Mouse (Mus musculus): ENCODE measurements around the gene Ugt1a6b. TPM values are rescaled to one million over a fixed set of nuclear protein-coding genes. Genes with fewer than 3 reads are reported as not detected.
"Not testable (repeated sequence)": the region's sequence is repeated elsewhere in the genome, so short reads cannot be mapped to it uniquely, and the experiment has no call there.

The Ugt1a6b gene
- total and polyA plus RNA-seq, 2 experiments from 2014 or later: 2.0 to 2.9 TPM

DNA sequence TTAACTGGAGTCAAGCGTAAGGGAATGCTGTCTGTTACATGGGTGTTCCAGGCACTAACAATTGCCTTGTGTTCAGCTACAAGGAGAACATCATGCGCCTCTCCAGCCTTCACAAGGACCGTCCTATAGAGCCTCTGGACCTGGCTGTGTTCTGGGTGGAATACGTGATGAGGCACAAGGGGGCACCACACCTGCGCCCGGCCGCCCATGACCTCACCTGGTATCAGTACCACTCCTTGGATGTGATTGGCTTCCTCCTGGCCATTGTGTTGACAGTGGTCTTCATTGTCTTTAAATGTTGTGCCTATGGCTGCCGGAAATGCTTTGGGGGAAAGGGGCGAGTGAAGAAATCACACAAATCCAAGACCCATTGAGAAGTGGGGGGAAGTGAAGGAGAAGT, 115.0 kb downstream of the Ugt1a6b start:
- no peak for ATAC-seq
- no peak for TF ChIP-seq CTCF (IDR thresholded peaks at IDR 0.05; ENCODE audit: low read depth)
- Histone ChIP-seq H3K27ac (ENCODE audit: low read depth, low read length) (no peak overlapping the region), H3K4me3 (ENCODE audit: low read depth, low read length) (no peak overlapping the region), H3K9me3 (ENCODE audit: low read length) (peaks cover 48% of the 10 kb centered on the region), H3K36me3 (ENCODE audit: insufficient read depth) (no peaks in the 10 kb centered on the region), H3K4me1 (ENCODE audit: insufficient read depth) (no peaks in the 10 kb centered on the region), H3K4me2 (ENCODE audit: low read depth) (no peak overlapping the region), H3K27me3 (ENCODE audit: insufficient read depth, low read length) (no peaks in the 10 kb centered on the region), H3K9ac (no peak overlapping the region)
- DNase-seq: no peak
- WGBS: 77% methylated on average over 9 of the region's 9 CpGs

DNA sequence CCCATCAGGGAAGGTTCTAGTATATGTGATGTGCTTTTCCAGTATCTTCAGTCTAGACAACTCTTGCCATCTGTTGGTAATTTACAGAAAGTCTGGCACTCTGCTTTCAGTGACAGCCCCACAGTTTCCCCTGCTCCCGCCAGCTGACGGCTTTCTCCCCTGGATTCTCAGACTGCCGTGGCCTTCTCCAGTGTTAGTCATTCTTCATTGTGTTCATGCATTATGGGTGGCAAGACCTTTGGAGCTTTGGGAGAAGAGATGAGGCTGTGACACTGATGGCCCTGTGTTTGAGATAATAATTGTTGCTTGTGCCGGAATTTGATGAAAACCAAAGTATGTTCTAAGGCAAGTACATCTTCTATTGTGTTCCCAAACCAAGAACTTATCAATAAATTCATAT, 115.5 kb downstream of the Ugt1a6b start:
- Histone ChIP-seq H3K36me3 (ENCODE audit: insufficient read depth) (no peaks in the 10 kb centered on the region), H3K4me1 (ENCODE audit: insufficient read depth) (no peaks in the 10 kb centered on the region), H3K27me3 (ENCODE audit: insufficient read depth, low read length) (no peaks in the 10 kb centered on the region), H3K4me3 (ENCODE audit: low read depth, low read length) (no peak overlapping the region), H3K27ac (ENCODE audit: low read depth, low read length) (no peak overlapping the region), H3K9me3 (ENCODE audit: low read length) (peaks cover 43% of the 10 kb centered on the region), H3K9ac (no peak overlapping the region), H3K4me2 (ENCODE audit: low read depth) (no peak overlapping the region)
- WGBS: 51% methylated on average over 4 of the region's 4 CpGs
- no peak for TF ChIP-seq CTCF (IDR thresholded peaks at IDR 0.05; ENCODE audit: low read depth)
- DNase-seq (no peak), ATAC-seq (no peak)

DNA sequence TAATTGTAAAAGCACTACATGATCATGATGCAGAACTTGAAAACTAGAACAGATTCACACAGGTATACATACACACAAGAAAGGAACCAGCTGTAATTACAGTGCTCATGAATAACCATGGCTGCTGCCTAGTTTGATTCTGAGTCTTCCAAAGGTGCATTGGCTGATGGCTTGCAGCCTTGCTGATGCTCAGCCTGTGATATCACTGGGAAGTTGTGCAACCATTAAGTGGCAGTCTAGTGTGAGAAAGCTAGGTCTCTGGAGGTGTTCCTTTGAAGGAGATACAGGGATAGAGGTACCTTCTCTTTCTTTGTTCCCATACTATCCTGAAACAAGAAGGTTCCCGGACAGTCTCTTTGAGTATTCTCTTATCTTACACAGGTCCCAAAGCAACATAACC, 116.0 kb downstream of the Ugt1a6b start:
- Histone ChIP-seq H3K4me3 (ENCODE audit: low read depth, low read length) (no peak overlapping the region), H3K27me3 (ENCODE audit: insufficient read depth, low read length) (no peaks in the 10 kb centered on the region), H3K4me2 (ENCODE audit: low read depth) (no peak overlapping the region), H3K27ac (ENCODE audit: low read depth, low read length) (no peak overlapping the region), H3K9ac (no peak overlapping the region), H3K4me1 (ENCODE audit: insufficient read depth) (no peaks in the 10 kb centered on the region), H3K36me3 (ENCODE audit: insufficient read depth) (no peaks in the 10 kb centered on the region), H3K9me3 (ENCODE audit: low read length) (peaks cover 38% of the 10 kb centered on the region)
- TF ChIP-seq CTCF (IDR thresholded peaks at IDR 0.05; ENCODE audit: low read depth): no peak
- no peak for ATAC-seq
- DNase-seq: peak; percentile 5
- 28% methylated on average over 1 of the region's 1 CpGs for WGBS

DNA sequence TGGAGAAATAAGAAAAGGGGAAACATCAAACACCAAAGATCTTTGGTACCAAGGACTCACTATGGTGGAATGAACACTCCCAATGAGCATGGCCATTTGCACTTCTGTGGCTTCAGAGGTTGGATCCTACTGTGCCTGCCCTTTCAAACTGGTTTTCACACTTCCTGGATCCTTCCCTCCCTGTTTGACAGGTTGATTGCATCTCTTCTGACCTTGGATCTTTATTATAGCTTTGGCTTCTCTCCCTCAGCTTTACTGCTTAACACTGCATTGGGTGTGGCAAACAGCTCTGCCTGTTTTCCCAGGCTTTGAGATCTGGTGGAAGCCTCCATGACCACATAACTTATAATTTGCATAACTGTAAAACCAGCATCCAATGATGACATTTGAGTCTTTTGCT, 117.3 kb downstream of the Ugt1a6b start:
- Histone ChIP-seq H3K36me3 (ENCODE audit: insufficient read depth) (no peaks in the 10 kb centered on the region), H3K4me2 (ENCODE audit: low read depth) (no peak overlapping the region), H3K27me3 (ENCODE audit: insufficient read depth, low read length) (no peaks in the 10 kb centered on the region), H3K4me1 (ENCODE audit: insufficient read depth) (no peaks in the 10 kb centered on the region), H3K9me3 (ENCODE audit: low read length) (peaks cover 26% of the 10 kb centered on the region), H3K9ac (no peak overlapping the region), H3K27ac (ENCODE audit: low read depth, low read length) (no peak overlapping the region), H3K4me3 (ENCODE audit: low read depth, low read length) (no peak overlapping the region)
- ATAC-seq (no peak), DNase-seq (no peak)
- TF ChIP-seq CTCF (IDR thresholded peaks at IDR 0.05; ENCODE audit: low read depth): no peak

DNA sequence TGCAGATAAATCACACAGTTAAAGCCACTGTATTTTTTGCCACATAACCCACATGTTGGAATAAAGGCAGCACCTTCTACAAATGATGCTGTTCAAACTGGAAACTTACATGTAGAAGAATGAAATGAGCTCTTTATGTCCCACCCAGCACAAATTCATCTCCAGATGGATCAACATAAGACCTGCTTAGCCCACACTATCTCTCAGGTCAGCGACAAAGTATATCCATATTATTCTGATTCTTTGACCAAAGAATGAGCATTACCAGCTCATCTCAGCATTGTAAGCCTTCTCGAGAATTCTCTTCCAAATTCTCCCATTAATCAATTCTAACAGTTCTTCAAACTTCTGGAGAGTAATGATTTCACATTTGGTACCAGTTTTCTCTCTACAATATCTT, 119.2 kb downstream of the Ugt1a6b start:
- Histone ChIP-seq H3K9me3 (ENCODE audit: low read length) (peaks cover 29% of the 10 kb centered on the region), H3K27ac (ENCODE audit: low read depth, low read length) (no peak overlapping the region), H3K36me3 (ENCODE audit: insufficient read depth) (no peaks in the 10 kb centered on the region), H3K27me3 (ENCODE audit: insufficient read depth, low read length) (no peaks in the 10 kb centered on the region), H3K4me2 (ENCODE audit: low read depth) (no peak overlapping the region), H3K4me1 (ENCODE audit: insufficient read depth) (no peaks in the 10 kb centered on the region), H3K4me3 (ENCODE audit: low read depth, low read length) (no peak overlapping the region), H3K9ac (no peak overlapping the region)
- DNase-seq (no peak), ATAC-seq (no peak)
- 49% methylated on average over 2 of the region's 2 CpGs for WGBS
- TF ChIP-seq CTCF (IDR thresholded peaks at IDR 0.05; ENCODE audit: low read depth): no peak

DNA sequence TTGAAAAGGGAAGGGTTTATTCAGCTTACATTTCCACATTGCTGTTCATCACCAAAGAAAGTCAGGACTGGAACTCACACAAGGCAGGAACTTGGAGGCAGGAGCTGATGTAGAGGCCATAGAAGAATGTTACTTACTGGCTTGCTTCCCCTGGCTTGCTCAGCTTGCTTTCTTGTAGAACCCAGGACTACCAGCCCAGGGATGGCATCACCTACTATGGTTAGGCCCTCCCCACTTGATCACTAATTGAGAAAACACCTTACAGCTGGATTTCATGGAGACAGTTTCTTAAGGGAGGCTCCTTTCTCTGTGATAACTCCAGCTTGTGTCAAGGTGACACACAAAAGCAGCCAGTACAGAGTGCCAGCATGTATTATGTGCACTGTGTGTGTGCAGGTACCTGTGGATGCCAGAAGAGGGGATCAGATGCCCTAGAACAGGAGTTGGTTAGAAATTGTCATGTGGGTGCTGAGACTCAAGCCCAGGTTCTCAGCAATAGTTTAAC, 120.0 kb downstream of the Ugt1a6b start:
- not testable (repeated sequence) for H3K4me2 ChIP-seq (ENCODE audit: low read depth); H3K9ac ChIP-seq; H3K4me1 ChIP-seq (ENCODE audit: insufficient read depth); DNase-seq; H3K27me3 ChIP-seq (ENCODE audit: insufficient read depth, low read length); H3K4me3 ChIP-seq (ENCODE audit: low read depth, low read length); H3K27ac ChIP-seq (ENCODE audit: low read depth, low read length); H3K36me3 ChIP-seq (ENCODE audit: insufficient read depth); ATAC-seq
- H3K9me3 ChIP-seq (ENCODE audit: low read length): peaks cover 32% of the 10 kb centered on the region

DNA sequence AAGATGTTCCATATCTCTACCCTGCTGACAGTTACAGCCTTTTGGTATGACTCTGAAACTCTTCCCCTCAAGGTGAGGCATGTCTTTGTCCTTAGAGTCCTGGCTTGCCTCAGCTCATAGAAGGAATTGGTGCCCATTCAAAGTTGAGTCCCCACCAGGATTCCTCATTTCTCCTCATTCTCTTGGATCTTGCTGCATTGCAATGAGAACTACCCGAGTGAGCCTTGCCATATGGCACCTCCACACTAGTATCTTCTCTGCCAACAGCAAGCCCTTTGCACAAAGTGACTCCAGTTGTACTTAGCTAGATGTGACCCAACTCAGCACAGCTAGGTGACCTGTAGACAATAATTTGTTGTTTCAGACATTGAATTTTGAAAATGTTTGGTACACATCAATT, 120.5 kb downstream of the Ugt1a6b start:
- 46% methylated on average over 1 of the region's 1 CpGs for WGBS
- Histone ChIP-seq H3K9ac (no peak overlapping the region), H3K27me3 (ENCODE audit: insufficient read depth, low read length) (no peaks in the 10 kb centered on the region), H3K9me3 (ENCODE audit: low read length) (peaks cover 37% of the 10 kb centered on the region), H3K4me1 (ENCODE audit: insufficient read depth) (no peaks in the 10 kb centered on the region), H3K4me3 (ENCODE audit: low read depth, low read length) (no peak overlapping the region), H3K36me3 (ENCODE audit: insufficient read depth) (no peaks in the 10 kb centered on the region), H3K4me2 (ENCODE audit: low read depth) (no peak overlapping the region), H3K27ac (ENCODE audit: low read depth, low read length) (no peak overlapping the region)
- ATAC-seq (no peak), DNase-seq (no peak)
- TF ChIP-seq CTCF (IDR thresholded peaks at IDR 0.05; ENCODE audit: low read depth): no peak

Data from forebrain, postnatal 0 days (tissue).